Mouse (Mus musculus) thymus, adult 2 months (tissue): ENCODE results near the gene Mmp23. TPM values are rescaled to one million over a fixed set of nuclear protein-coding genes. Genes with fewer than 3 reads are reported as not detected.

Source experiments
- DNase-seq: peaks from one replicate; pipeline ENCODE4 v3.0.0; 2021
- H3K27ac ChIP-seq: fragments of 200-500 bp; 2 replicates; pipeline ENCODE4 v1.5.1; 2012; ENCODE audit warnings: low read length, control low read depth; ENCODE audit not compliant: control insufficient read depth, insufficient read depth
- H3K27me3 ChIP-seq: fragments of 200-500 bp; 2 replicates; pipeline ENCODE4 v1.6.1; 2012; ENCODE audit warnings: mild to moderate bottlenecking, low read length, moderate library complexity, mixed read lengths; ENCODE audit not compliant: control insufficient read depth, insufficient read depth
- H3K36me3 ChIP-seq: fragments of 200-500 bp; 2 replicates; pipeline ENCODE4 v1.6.1; 2012; ENCODE audit warnings: mild to moderate bottlenecking, low read length, moderate library complexity; ENCODE audit not compliant: control insufficient read depth, insufficient read depth
- H3K4me1 ChIP-seq: fragments of 200-500 bp; replicated peaks from 2 replicates; pipeline ENCODE4 v1.6.1; 2012; ENCODE audit warnings: low read length; ENCODE audit not compliant: control insufficient read depth, insufficient read depth
- H3K4me3 ChIP-seq: fragments of 200-500 bp; 2 replicates; pipeline ENCODE4 v1.5.1; 2012; ENCODE audit warnings: mild to moderate bottlenecking, low read length, control low read depth, moderate library complexity; ENCODE audit not compliant: control insufficient read depth, insufficient read depth
- CTCF ChIP-seq: fragments of 200-500 bp; IDR thresholded peaks from 2 replicates; pipeline ENCODE4 v1.5.1; 2012; ENCODE audit warnings: mild to moderate bottlenecking, control low read depth, low read length, moderate library complexity, borderline replicate concordance; ENCODE audit not compliant: control insufficient read depth, poor library complexity, insufficient read depth; ENCODE audit errors: extremely low read depth
- POLR2A ChIP-seq: fragments of 200-500 bp; IDR thresholded peaks from 2 replicates; pipeline ENCODE4 v1.6.1; 2012; ENCODE audit warnings: mild to moderate bottlenecking, low read length, control low read depth, moderate library complexity; ENCODE audit not compliant: control insufficient read depth, poor library complexity, insufficient read depth; ENCODE audit errors: extremely low read depth
- WGBS: fragments of 180-500 bp; shearing (Covaris S2); methylation state at CpG from one replicate; pipeline ENCODE4 v1.1.7; 2018; 5-methylcytosine and 5-hydroxymethylcytosine counted together
- polyA plus RNA-seq: library from polyadenylated mRNA; depleted of rRNA; stranded (reverse); fragments of >200 nt; gene quantifications from 2 replicates; pipeline ENCODE4 v1.2.3, GENCODE M21; 2012

The Mmp23 gene
- polyA plus RNA-seq, 1 experiment: 17.0 TPM

GRCm38 (mm10) chr4:155654456-155655298, 1.5 kb upstream of the Mmp23 start:
- peaks cover 18% of the 10 kb centered on the region for H3K27me3 ChIP-seq
- peaks cover 24% of the 10 kb centered on the region for H3K4me1 ChIP-seq
- peaks cover 14% of the 10 kb centered on the region for H3K36me3 ChIP-seq
- no peak overlapping the region for H3K27ac ChIP-seq
- WGBS: 7% methylated on average over 52 of the region's 52 CpGs
- 0 out of 2 replicates have a peak, but pooled peaks have one; percentile 18 for TF ChIP-seq CTCF
- TF ChIP-seq POLR2A: no peak
- H3K4me3 ChIP-seq: peak overlapping the region; percentile 34
- DNase-seq: peak; percentile 55

GRCm38 (mm10) chr4:155654183-155654455, 935 bp upstream of the Mmp23 start:
- H3K36me3 ChIP-seq: peaks cover 19% of the 10 kb centered on the region
- peaks cover 24% of the 10 kb centered on the region for H3K4me1 ChIP-seq
- peaks cover 18% of the 10 kb centered on the region for H3K27me3 ChIP-seq
- no peak for DNase-seq
- peak overlapping the region; percentile 34 for H3K4me3 ChIP-seq
- no peak for TF ChIP-seq CTCF
- TF ChIP-seq POLR2A: no peak
- H3K27ac ChIP-seq: no peak overlapping the region
- 5% methylated on average over 6 of the region's 6 CpGs for WGBS

- no peak for TF ChIP-seq CTCF
- TF ChIP-seq POLR2A: no peak
- Histone ChIP-seq H3K4me3 (peak overlapping the region; percentile 34), H3K4me1 (peaks cover 24% of the 10 kb centered on the region), H3K27me3 (peaks cover 18% of the 10 kb centered on the region), H3K27ac (no peak overlapping the region), H3K36me3 (peaks cover 24% of the 10 kb centered on the region)
- 5% methylated on average over 31 of the region's 31 CpGs for WGBS
- DNase-seq: no peak
These were observed 433 bp upstream of the Mmp23 start for GRCm38 (mm10) chr4:155653451-155654182.

DNA sequence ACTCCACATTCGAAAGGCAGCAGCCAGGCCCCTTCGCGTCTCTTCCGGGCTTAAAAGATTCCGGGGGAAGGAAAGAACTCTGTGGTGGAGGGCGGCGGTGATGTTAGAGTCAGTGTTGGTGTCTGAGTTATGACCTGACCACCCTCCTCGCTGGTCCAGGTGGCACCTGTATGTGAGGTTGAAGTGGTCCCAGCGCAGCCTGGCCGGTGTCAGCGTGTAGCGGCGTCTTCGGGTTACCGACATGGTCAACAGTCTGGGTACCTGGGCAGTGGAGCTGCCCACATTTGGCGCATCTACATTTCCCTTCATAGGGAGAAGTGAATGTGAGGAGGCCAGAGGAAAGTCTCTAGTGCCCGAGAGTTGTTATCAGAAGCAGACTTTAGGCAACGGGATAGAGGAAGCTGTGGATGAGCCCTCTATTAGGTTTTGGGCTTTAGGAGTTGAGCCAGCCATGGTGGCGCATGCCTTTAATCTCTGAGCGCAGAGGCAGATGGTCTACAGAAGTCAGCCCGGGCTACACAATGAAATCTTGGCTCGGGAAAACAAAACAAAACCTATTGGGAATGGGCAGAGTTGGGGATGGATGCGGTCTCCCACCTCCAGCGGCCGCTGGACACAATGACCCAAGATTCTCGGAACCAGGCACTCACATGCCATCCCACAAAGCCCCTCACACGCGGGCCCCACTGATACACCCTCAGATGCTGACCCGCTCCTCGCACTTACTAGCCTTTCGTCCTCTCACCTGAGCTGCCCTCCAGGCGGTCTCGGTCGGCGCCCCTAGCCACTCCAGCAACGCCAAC, 700 bp downstream of the Mmp23 start:
- no peak overlapping the region for H3K4me3 ChIP-seq
- H3K4me1 ChIP-seq: peaks cover 24% of the 10 kb centered on the region
- TF ChIP-seq POLR2A: no peak
- no peak for TF ChIP-seq CTCF
- no peak overlapping the region for H3K27ac ChIP-seq
- peaks cover 35% of the 10 kb centered on the region for H3K36me3 ChIP-seq
- WGBS: 42% methylated on average over 36 of the region's 36 CpGs
- H3K27me3 ChIP-seq: peaks cover 18% of the 10 kb centered on the region
- no peak for DNase-seq

DNA sequence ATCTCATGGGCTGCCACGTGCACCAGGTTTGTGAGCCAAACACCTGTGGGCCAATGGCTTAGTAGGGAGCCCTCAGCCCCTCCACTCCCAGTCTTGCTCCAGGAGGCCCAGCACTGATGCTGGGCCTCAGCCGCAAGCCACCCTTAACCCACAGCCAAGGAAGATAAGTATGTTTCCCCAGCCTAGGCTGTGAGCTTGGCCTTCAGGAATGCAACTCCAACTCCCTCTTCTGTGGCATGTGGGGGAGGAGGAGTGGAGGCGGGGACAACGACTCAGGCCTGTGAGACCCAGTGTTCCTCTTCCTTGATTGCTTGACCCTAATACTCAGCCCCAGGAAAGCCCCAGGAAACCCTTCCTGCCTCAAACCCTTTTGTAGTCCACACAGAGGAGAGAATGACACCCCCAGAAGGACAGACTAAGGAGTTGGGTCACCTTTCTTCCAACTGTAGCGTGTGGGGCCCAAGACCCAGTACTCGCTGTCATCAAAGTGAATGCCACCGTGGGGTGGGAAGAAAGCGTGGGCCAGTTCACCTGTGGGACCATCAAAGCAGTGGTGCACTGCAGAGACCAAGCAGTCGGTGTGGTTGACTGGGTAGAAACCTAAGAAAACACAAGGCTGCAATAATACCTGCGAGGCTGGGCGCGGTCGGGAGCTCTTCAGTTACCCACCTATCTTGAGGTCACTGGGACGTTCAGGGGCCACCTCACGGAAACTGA, 1.5 kb downstream of the Mmp23 start:
- H3K4me1 ChIP-seq: peaks cover 24% of the 10 kb centered on the region
- no peak overlapping the region for H3K4me3 ChIP-seq
- H3K27ac ChIP-seq: no peak overlapping the region
- TF ChIP-seq CTCF (no peak), POLR2A (no peak)
- H3K27me3 ChIP-seq: peaks cover 18% of the 10 kb centered on the region
- 74% methylated on average over 15 of the region's 15 CpGs for WGBS
- no peak for DNase-seq
- H3K36me3 ChIP-seq: peaks cover 42% of the 10 kb centered on the region
